Mouse (Mus musculus) heart, embryonic 16.5 days (tissue): ENCODE data around the gene Slc25a33. TPM values are rescaled to one million over a fixed set of nuclear protein-coding genes. Genes with fewer than 3 reads are reported as not detected.
A peak's percentile ranks its signal among the peaks of the same experiment; 100 is the strongest.

Source experiments
- ATAC-seq: fragments of 200-750 bp; cut with Nextera tagmentation; replicated peaks from 2 replicates; pipeline ENCODE4 v1.8.0; 2017; ENCODE audit warnings: moderate number of reproducible peaks; ENCODE audit not compliant: insufficient read depth, low FRiP score; ENCODE audit errors: extremely low read depth
- H3K27ac ChIP-seq: fragments of 300-500 bp; sonication (generic); 2 replicates; pipeline ENCODE4 v1.5.1; 2014; ENCODE audit warnings: mild to moderate bottlenecking, low read length, control low read depth, moderate library complexity
- H3K27me3 ChIP-seq: fragments of 300-500 bp; sonication (generic); 2 replicates; pipeline ENCODE4 v1.6.1; 2014; ENCODE audit warnings: low read length, mixed read lengths; ENCODE audit not compliant: control insufficient read depth, insufficient read depth
- H3K36me3 ChIP-seq: fragments of 300-500 bp; sonication (generic); 2 replicates; pipeline ENCODE4 v1.6.1; 2014; ENCODE audit not compliant: control insufficient read depth, insufficient read depth
- H3K4me1 ChIP-seq: fragments of 300-500 bp; sonication (generic); 2 replicates; pipeline ENCODE4 v1.6.1; 2014; ENCODE audit warnings: low read length, mixed read lengths; ENCODE audit not compliant: control insufficient read depth, insufficient read depth
- H3K4me2 ChIP-seq: fragments of 300-500 bp; sonication (generic); 2 replicates; pipeline ENCODE4 v1.6.1; 2014; ENCODE audit warnings: low read depth, mild to moderate bottlenecking, control low read depth, low read length
- H3K4me3 ChIP-seq: fragments of 300-500 bp; sonication (generic); 2 replicates; pipeline ENCODE4 v1.5.1; 2014; ENCODE audit warnings: mild to moderate bottlenecking, control low read depth, low read length
- H3K9ac ChIP-seq: fragments of 300-500 bp; sonication (generic); 2 replicates; pipeline ENCODE4 v1.6.1; 2014; ENCODE audit warnings: low read length, control low read depth
- H3K9me3 ChIP-seq: fragments of 300-500 bp; sonication (generic); replicated peaks from 2 replicates; pipeline ENCODE4 v1.6.1; 2016; ENCODE audit warnings: low read length; ENCODE audit not compliant: control insufficient read depth
- WGBS: fragments of 180-500 bp; shearing (Covaris S2); extraction: QIAGEN DNeasy Blood & Tissue Kit; methylation state at CpG from one replicate; pipeline ENCODE4 v1.1.7; 2014; 5-methylcytosine and 5-hydroxymethylcytosine counted together
- polyA plus RNA-seq: library from polyadenylated mRNA; unstranded; fragments of >200 nt; fragmentation: Nextera tagmentation; extraction: Ambion mirVana; gene quantifications from 2 replicates; pipeline ENCODE4 v1.2.1, GENCODE M21; 2015

Gene Slc25a33
- polyA plus RNA-seq, 1 experiment from 2014 or later, result 6.5 TPM

DNA sequence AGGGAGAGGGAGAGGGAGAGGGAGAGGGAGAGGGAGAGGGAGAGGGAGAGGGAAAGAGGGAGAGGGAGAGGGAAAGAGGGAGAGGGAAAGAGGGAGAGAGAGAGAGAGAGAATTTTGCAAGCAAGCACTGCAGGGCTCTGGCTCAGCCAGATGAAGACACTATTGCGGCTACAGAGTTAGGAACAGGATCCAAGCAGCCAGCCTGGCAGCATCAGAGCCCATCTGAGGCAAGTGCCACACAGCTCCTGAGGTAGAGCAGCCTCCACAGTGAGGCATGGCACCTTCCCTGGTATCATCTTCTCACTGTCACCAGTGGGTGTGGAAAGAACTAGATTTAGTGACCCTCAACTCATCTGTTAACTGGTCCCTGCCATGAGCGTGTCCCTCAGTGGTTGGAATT, 24.0 kb upstream of the Slc25a33 start:
- H3K4me1 ChIP-seq, result no peaks in the 10 kb centered on the region; the same call in 1 of the 2 replicates
- ATAC-seq, result no peak
- no peak overlapping the region for H3K27ac ChIP-seq
- no peaks in the 10 kb centered on the region for H3K36me3 ChIP-seq
- H3K4me3 ChIP-seq, result no peak overlapping the region
- no peaks in the 10 kb centered on the region for H3K9me3 ChIP-seq
- H3K9ac ChIP-seq, result no peak overlapping the region
- 65% methylated on average over 2 of the region's 2 CpGs for WGBS
- H3K4me2 ChIP-seq, result no peak overlapping the region
- no peaks in the 10 kb centered on the region for H3K27me3 ChIP-seq

GRCm38 (mm10) chr4:149797220-149797610, 23.1 kb upstream of the Slc25a33 start:
- Histone ChIP-seq H3K27me3 (no peaks in the 10 kb centered on the region), H3K36me3 (no peaks in the 10 kb centered on the region), H3K4me2 (no peak overlapping the region), H3K4me3 (no peak overlapping the region), H3K9ac (no peak overlapping the region), H3K4me1 (peaks cover 4% of the 10 kb centered on the region; the same call in 1 of the 2 replicates), H3K9me3 (no peaks in the 10 kb centered on the region), H3K27ac (no peak overlapping the region)
- 67% methylated on average over 1 of the region's 1 CpGs for WGBS
- ATAC-seq, result no peak

DNA sequence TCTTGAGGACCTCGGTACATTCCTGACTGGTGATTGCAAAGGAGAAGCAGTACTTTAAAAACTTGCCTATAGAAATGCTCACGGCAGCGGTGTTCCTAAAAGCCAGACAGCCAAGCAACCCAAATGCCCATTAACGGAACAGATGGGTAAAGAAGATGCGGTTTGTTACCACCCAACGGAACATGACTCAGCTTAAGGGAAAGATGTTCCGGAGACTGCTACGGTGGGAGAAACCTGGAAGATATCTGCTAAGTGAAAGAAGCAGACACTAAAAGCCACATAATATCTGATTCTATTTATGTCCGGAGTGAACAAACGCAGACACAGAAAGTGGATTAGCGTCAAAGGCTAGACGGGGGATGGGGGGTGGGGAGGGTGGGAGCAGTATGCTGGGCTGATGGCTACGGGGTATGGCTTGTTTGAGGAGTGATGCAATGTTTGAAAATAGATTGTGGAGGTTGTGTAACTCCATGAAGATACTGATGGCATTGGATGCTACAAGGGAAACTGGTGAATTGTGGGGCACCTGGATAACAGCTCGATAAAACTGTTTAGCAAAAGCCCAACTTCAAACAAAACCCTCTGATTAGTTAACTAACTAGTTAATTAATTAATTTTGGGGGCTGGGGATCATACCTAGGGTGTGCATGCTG, 22.6 kb upstream of the Slc25a33 start:
- Histone ChIP-seq H3K4me1 (peaks cover 8% of the 10 kb centered on the region; the same call in 1 of the 2 replicates), H3K4me3 (no peak overlapping the region), H3K4me2 (no peak overlapping the region), H3K27ac (no peak overlapping the region), H3K27me3 (no peaks in the 10 kb centered on the region), H3K9ac (no peak overlapping the region; the same call in 1 of the 2 replicates), H3K9me3 (no peaks in the 10 kb centered on the region), H3K36me3 (no peaks in the 10 kb centered on the region)
- WGBS, result 47% methylated on average over 14 of the region's 14 CpGs
- no peak for ATAC-seq

DNA sequence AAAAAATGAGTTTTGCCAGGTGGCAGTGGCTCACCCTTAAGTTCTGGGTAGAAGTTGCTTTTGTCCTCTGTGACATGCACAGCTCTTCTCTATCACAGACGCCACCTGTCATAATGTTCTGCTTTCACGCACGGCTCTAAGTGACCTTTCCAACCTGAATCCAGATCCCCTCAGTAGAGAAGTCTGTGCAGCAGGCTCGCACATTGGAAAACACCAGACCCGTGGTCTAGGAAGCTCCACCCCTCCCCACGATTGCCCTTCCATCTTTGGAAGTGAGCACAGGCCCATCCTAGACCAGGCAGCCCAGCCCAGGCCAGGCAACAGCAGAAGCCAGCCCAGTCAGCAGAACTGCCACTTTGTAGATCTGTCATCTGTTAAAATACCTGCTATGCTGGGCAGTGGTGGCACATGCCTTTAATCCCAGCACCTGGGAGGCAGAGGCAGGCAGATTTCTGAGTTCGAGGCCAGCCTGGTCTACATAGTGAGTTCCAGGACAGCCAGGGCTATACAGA, 20.9 kb upstream of the Slc25a33 start:
- Histone ChIP-seq H3K4me2 (no peak overlapping the region), H3K36me3 (no peaks in the 10 kb centered on the region), H3K9me3 (no peaks in the 10 kb centered on the region), H3K9ac (no peak overlapping the region), H3K4me3 (no peak overlapping the region), H3K27me3 (no peaks in the 10 kb centered on the region), H3K4me1 (peaks cover 8% of the 10 kb centered on the region), H3K27ac (no peak overlapping the region)
- WGBS, result 77% methylated on average over 7 of the region's 7 CpGs
- ATAC-seq, result no peak

GRCm38 (mm10) chr4:149794010-149794338, 19.9 kb upstream of the Slc25a33 start:
- Histone ChIP-seq H3K4me1 (peaks cover 11% of the 10 kb centered on the region), H3K4me2 (no peak overlapping the region), H3K4me3 (no peak overlapping the region), H3K27me3 (no peaks in the 10 kb centered on the region), H3K9ac (no peak overlapping the region), H3K27ac (no peak overlapping the region), H3K36me3 (no peaks in the 10 kb centered on the region), H3K9me3 (no peaks in the 10 kb centered on the region)
- no peak for ATAC-seq
- 44% methylated on average over 8 of the region's 8 CpGs for WGBS

- Histone ChIP-seq H3K4me1 (peaks cover 11% of the 10 kb centered on the region), H3K36me3 (no peaks in the 10 kb centered on the region), H3K9ac (no peak overlapping the region), H3K4me2 (no peak overlapping the region), H3K4me3 (no peak overlapping the region), H3K27ac (no peak overlapping the region), H3K9me3 (no peaks in the 10 kb centered on the region), H3K27me3 (no peaks in the 10 kb centered on the region)
- WGBS, result 47% methylated on average over 13 of the region's 13 CpGs
- no peak for ATAC-seq
Observed at GRCm38 (mm10) chr4:149793156-149794009, 19.3 kb upstream of the Slc25a33 start.

DNA sequence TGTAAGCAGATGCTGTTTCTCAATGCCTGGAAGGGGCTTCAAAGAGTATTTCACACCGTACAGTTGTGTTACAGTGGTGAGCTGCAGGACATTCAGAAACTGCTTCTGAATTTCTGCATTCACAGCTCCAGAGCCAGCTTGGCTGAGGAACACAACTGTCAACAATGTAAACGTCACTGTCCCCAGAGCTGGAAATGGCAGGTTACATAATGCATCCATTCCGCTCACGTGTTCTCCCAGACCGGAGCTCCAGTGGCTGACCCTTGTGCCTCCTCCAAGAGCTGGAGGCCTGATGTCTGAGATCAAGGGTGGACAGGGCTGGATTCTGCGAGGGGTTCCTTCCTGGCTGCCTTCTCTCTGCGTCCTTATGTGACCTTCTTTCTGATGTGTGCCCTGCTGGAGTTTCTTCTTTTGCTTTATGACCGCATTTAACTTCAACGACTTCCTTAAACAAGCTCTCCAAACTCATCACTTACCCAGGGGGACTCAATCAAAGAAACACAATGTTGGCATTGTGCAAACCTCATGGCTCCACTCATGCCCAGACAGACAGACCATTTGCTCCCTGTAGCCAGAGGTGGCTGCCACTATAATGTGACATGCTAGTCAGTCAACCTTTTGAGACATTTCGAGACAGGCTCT, 18.2 kb upstream of the Slc25a33 start:
- Histone ChIP-seq H3K27ac (no peak overlapping the region), H3K4me2 (no peak overlapping the region), H3K9me3 (no peaks in the 10 kb centered on the region), H3K4me3 (no peak overlapping the region), H3K9ac (no peak overlapping the region), H3K4me1 (peaks cover 11% of the 10 kb centered on the region), H3K36me3 (no peaks in the 10 kb centered on the region), H3K27me3 (no peaks in the 10 kb centered on the region)
- 40% methylated on average over 10 of the region's 10 CpGs for WGBS
- ATAC-seq, result 0 out of 2 replicates have a peak, but pooled peaks have one; percentile 29

- Histone ChIP-seq H3K9ac (no peak overlapping the region), H3K4me1 (peaks cover 11% of the 10 kb centered on the region), H3K27me3 (no peaks in the 10 kb centered on the region), H3K4me2 (no peak overlapping the region), H3K9me3 (no peaks in the 10 kb centered on the region), H3K4me3 (no peak overlapping the region), H3K36me3 (no peaks in the 10 kb centered on the region), H3K27ac (no peak overlapping the region)
- ATAC-seq, result no peak
- 77% methylated on average over 4 of the region's 4 CpGs for WGBS
Observed at GRCm38 (mm10) chr4:149791470-149791869, 17.4 kb upstream of the Slc25a33 start.

DNA sequence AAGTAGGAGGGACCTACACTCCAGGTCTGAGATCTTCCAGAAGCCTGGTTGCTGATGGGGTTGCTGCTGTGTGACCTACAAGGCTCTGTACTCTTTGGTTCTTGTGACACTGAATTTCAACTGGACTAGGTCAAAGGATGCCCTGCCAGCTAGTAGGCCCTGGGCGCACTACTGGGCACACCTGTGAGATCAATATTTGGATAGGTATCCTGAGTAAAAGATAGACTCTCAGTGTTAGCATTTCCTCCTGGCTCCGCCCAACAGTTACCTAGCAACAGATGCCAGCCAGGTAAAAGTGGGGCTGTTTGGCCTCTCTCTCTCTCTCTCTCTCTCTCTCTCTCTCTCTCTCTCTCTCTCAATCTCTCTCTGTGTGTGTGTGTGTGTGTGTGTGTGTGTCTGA, 16.9 kb upstream of the Slc25a33 start:
- Histone ChIP-seq H3K27ac (no peak overlapping the region), H3K36me3 (no peaks in the 10 kb centered on the region), H3K4me2 (no peak overlapping the region), H3K27me3 (no peaks in the 10 kb centered on the region), H3K4me3 (no peak overlapping the region), H3K9ac (no peak overlapping the region), H3K4me1 (peaks cover 11% of the 10 kb centered on the region), H3K9me3 (no peaks in the 10 kb centered on the region)
- WGBS, result 93% methylated on average over 2 of the region's 2 CpGs
- ATAC-seq, result no peak
